Mouse (Mus musculus) liver, postnatal 0 days (tissue): Measurements from ENCODE around the gene 4930432K21Rik. TPM values are rescaled to one million over a fixed set of nuclear protein-coding genes. Genes with fewer than 3 reads are reported as not detected.

Source experiments
- ATAC-seq: fragments of 200-750 bp; cut with Nextera tagmentation; 2 replicates; pipeline ENCODE4 v1.8.0; 2017; ENCODE audit warnings: mild to moderate bottlenecking, moderate library complexity
- DNase-seq: peaks from one replicate; pipeline ENCODE4 v3.0.0-alpha.2; 2016
- H3K27ac ChIP-seq: fragments of 300-500 bp; sonication (generic); 2 replicates; pipeline ENCODE4 v1.5.1; 2014; ENCODE audit warnings: antibody characterized with exemption, moderate library complexity, mild to moderate bottlenecking, low read depth
- H3K27me3 ChIP-seq: fragments of 300-500 bp; sonication (generic); 2 replicates; pipeline ENCODE4 v1.6.1; 2014; ENCODE audit warnings: low read length, control low read depth, mixed read lengths; ENCODE audit not compliant: insufficient read depth
- H3K36me3 ChIP-seq: fragments of 300-500 bp; sonication (generic); replicated peaks from 2 replicates; pipeline ENCODE4 v1.6.1; 2014; ENCODE audit warnings: mild to moderate bottlenecking, control low read depth, low read length, moderate library complexity, mixed read lengths; ENCODE audit not compliant: insufficient read depth
- H3K4me1 ChIP-seq: fragments of 300-500 bp; sonication (generic); 2 replicates; pipeline ENCODE4 v1.6.1; 2014; ENCODE audit warnings: antibody characterized with exemption, mild to moderate bottlenecking, control low read depth; ENCODE audit not compliant: insufficient read depth
- H3K4me2 ChIP-seq: fragments of 300-500 bp; sonication (generic); 2 replicates; pipeline ENCODE4 v1.6.1; 2014; ENCODE audit warnings: low read depth, mild to moderate bottlenecking, low read length, moderate library complexity, mixed read lengths
- H3K4me3 ChIP-seq: fragments of 300-500 bp; sonication (generic); 2 replicates; pipeline ENCODE4 v1.5.1; 2014; ENCODE audit warnings: low read depth, low read length
- H3K9ac ChIP-seq: fragments of 300-500 bp; sonication (generic); replicated peaks from 2 replicates; pipeline ENCODE4 v1.6.1; 2014; ENCODE audit warnings: mild to moderate bottlenecking, moderate library complexity
- H3K9me3 ChIP-seq: fragments of 300-500 bp; sonication (generic); 2 replicates; pipeline ENCODE4 v1.6.1; 2016; ENCODE audit warnings: mild to moderate bottlenecking, control low read depth, low read length, mixed read lengths
- CTCF ChIP-seq: sonication (generic); IDR thresholded peaks from 2 replicates; pipeline ENCODE4 v1.5.1; 2016; ENCODE audit warnings: antibody characterized with exemption, low read depth
- EP300 ChIP-seq: IDR thresholded peaks from 2 replicates; pipeline ENCODE4 v1.6.1; 2016; ENCODE audit warnings: antibody characterized with exemption, low read depth, mild to moderate bottlenecking
- WGBS: fragments of 180-500 bp; shearing (Covaris S2); extraction: QIAGEN DNeasy Blood & Tissue Kit; methylation state at CpG from one replicate; pipeline ENCODE4 v1.1.7; 2014; ENCODE audit not compliant: insufficient replicate concordance; 5-methylcytosine and 5-hydroxymethylcytosine counted together
- microRNA counts: library from miRNA; unstranded; fragments of <30 nt; microRNA quantifications from one replicate; lab custom pipeline; 2015
- microRNA-seq: library from miRNA; unstranded; fragments of <30 nt; microRNA quantifications from one replicate; pipeline ENCODE4, GENCODE M21; 2016
- polyA plus RNA-seq: library from polyadenylated mRNA; unstranded; fragments of >200 nt; fragmentation: Nextera tagmentation; extraction: Ambion mirVana; gene quantifications from 2 replicates; pipeline ENCODE4 v1.2.1, GENCODE M21; 2015

4930432K21Rik gene
- polyA plus RNA-seq, 1 experiment from 2014 or later, result 0.29 TPM

GRCm38 (mm10) chr8:84213277-84213676, 65.5 kb downstream of the 4930432K21Rik start:
- TF ChIP-seq CTCF, result no peak
- H3K4me3 ChIP-seq, result no peak overlapping the region
- ATAC-seq (no peak), DNase-seq (no peak)
- no peak overlapping the region for H3K9ac ChIP-seq
- no peaks in the 10 kb centered on the region for H3K9me3 ChIP-seq
- 84% methylated on average over 4 of the region's 4 CpGs for whole genome bisulfite sequencing
- H3K4me2 ChIP-seq, result no peak overlapping the region
- H3K36me3 ChIP-seq, result peaks cover 52% of the 10 kb centered on the region
- H3K4me1 ChIP-seq, result peaks cover 6% of the 10 kb centered on the region
- no peak overlapping the region for H3K27ac ChIP-seq
- no peaks in the 10 kb centered on the region for H3K27me3 ChIP-seq

DNA sequence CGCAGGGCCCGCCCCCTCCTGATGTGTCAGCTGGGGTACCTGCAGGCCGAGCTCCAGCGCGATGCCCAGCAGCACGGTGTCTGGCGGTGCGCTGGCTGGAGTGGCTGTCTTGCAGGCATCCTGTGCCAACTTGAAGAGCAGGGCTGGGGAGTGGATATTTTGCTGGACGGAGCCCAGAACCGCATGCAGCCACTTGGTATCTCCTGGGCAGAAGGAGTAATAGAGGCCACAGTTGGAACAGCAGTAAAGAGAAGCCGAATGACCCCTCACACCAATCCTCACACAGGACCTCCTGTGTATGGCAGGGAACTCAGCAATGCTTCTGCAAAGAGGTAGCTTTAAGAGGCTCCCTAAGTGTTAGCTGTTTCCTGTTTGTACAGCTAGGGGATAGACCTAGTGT, 69.4 kb downstream of the 4930432K21Rik start:
- no peak overlapping the region for H3K9ac ChIP-seq
- DNase-seq, result no peak
- no peak for ATAC-seq
- H3K27ac ChIP-seq, result no peak overlapping the region
- no peaks in the 10 kb centered on the region for H3K9me3 ChIP-seq
- 89% methylated on average over 11 of the region's 11 CpGs for WGBS
- peaks cover 56% of the 10 kb centered on the region for H3K36me3 ChIP-seq
- no peak overlapping the region for H3K4me3 ChIP-seq
- TF ChIP-seq EP300 (no peak), CTCF (no peak)
- H3K4me2 ChIP-seq, result no peak overlapping the region
- H3K4me1 ChIP-seq, result no peaks in the 10 kb centered on the region; the same call in 1 of the 2 replicates
- no peaks in the 10 kb centered on the region for H3K27me3 ChIP-seq

- Histone ChIP-seq H3K9ac (no peak overlapping the region), H3K4me2 (no peak overlapping the region), H3K4me1 (peaks cover 2% of the 10 kb centered on the region; the same call in 1 of the 2 replicates), H3K27ac (no peak overlapping the region), H3K36me3 (peaks cover 51% of the 10 kb centered on the region), H3K4me3 (no peak overlapping the region), H3K27me3 (no peaks in the 10 kb centered on the region), H3K9me3 (no peaks in the 10 kb centered on the region)
- WGBS, result 82% methylated on average over 5 of the region's 5 CpGs
- no peak for DNase-seq
- TF ChIP-seq EP300 (no peak), CTCF (no peak)
- no peak for ATAC-seq
Measured at GRCm38 (mm10) chr8:84218143-84218542, 70.3 kb downstream of the 4930432K21Rik start.

GRCm38 (mm10) chr8:84220105-84220504, 72.3 kb downstream of the 4930432K21Rik start:
- Histone ChIP-seq H3K4me2 (no peak overlapping the region), H3K27ac (no peak overlapping the region), H3K4me3 (no peak overlapping the region), H3K9me3 (no peaks in the 10 kb centered on the region), H3K4me1 (peaks cover 2% of the 10 kb centered on the region; the same call in 1 of the 2 replicates), H3K36me3 (peaks cover 45% of the 10 kb centered on the region), H3K27me3 (no peaks in the 10 kb centered on the region), H3K9ac (no peak overlapping the region)
- 44% methylated on average over 7 of the region's 7 CpGs for WGBS
- TF ChIP-seq CTCF (no peak), EP300 (no peak)
- ATAC-seq (0 out of 2 replicates have a peak, but pooled peaks have one; percentile 17), DNase-seq (no peak)

MicroRNA genes within 50 kb of the gene (microRNA counts, 519-probe panel; counts per million panel counts)
- microRNA mmu-miR-181c (lab: Ali Mortazavi, UCI) (2,189 counts per million, percentile 18 among the panel's probes with 10 or more counts), microRNA mmu-miR-23a (lab: Ali Mortazavi, UCI) (6,212 counts per million, percentile 74 among the panel's probes with 10 or more counts), microRNA mmu-miR-27a (lab: Ali Mortazavi, UCI) (6,602 counts per million, percentile 79 among the panel's probes with 10 or more counts)

Small RNA genes lying within 50 kb of the gene (microRNA-seq; reads per million reads assigned to microRNA genes)
- gene Gm25110 (not detected), gene Mir181c (1,230 reads per million, percentile 75 among the genes with 10 or more reads in this experiment), gene Mir181d (497 reads per million, percentile 63 among the genes with 10 or more reads in this experiment), gene Mir23a (19,023 reads per million, percentile 96 among the genes with 10 or more reads in this experiment), gene Mir24-2 (not detected), gene Mir27a (749 reads per million, percentile 67 among the genes with 10 or more reads in this experiment), gene Mir3074-2 (not detected)

Other genes starting within 250 kb of the 4930432K21Rik start
- 0.96 and 1.5 TPM in 2 replicates for gene Adgrl1, start 247.9 kb upstream of the 4930432K21Rik start, polyA plus RNA-seq
- gene Gm10644, start 192.8 kb upstream of the 4930432K21Rik start, polyA plus RNA-seq, result 0.14 and 0.29 TPM in 2 replicates
- 50.6 and 55.4 TPM in 2 replicates for gene Asf1b, start 192.5 kb upstream of the 4930432K21Rik start, polyA plus RNA-seq
- 28.2 and 33.9 TPM in 2 replicates for gene Prkaca, start 175.0 kb upstream of the 4930432K21Rik start, polyA plus RNA-seq
- 3.5 and 3.8 TPM in 2 replicates for gene Samd1, start 150.4 kb upstream of the 4930432K21Rik start, polyA plus RNA-seq
- 0.87 and 0.99 TPM in 2 replicates for gene 1700067K01Rik, start 146.5 kb upstream of the 4930432K21Rik start, polyA plus RNA-seq
- 0.40 TPM in 1 of 2 replicates, not detected in the other for gene 2210011C24Rik, start 135.9 kb upstream of the 4930432K21Rik start, polyA plus RNA-seq
- gene Palm3, start 126.6 kb upstream of the 4930432K21Rik start, polyA plus RNA-seq, result 0.04 TPM in 1 of 2 replicates, not detected in the other
- gene Il27ra, start 105.4 kb upstream of the 4930432K21Rik start, polyA plus RNA-seq, result 0.76 and 0.88 TPM in 2 replicates
- gene Rln3, start 103.0 kb upstream of the 4930432K21Rik start, polyA plus RNA-seq, result 0.18 TPM in 1 of 2 replicates, not detected in the other
- gene Gm10643, start 82.9 kb upstream of the 4930432K21Rik start, polyA plus RNA-seq, result 0.36 and 0.41 TPM in 2 replicates
- gene Rfx1, start 81.2 kb upstream of the 4930432K21Rik start, polyA plus RNA-seq, result 1.3 and 1.5 TPM in 2 replicates
- 2.3 and 2.8 TPM in 2 replicates for gene Dcaf15, start 43.3 kb upstream of the 4930432K21Rik start, polyA plus RNA-seq
- not detected in 2 replicates for gene Podnl1, start 22.0 kb upstream of the 4930432K21Rik start, polyA plus RNA-seq
- gene Cc2d1a, start 89 bp upstream of the 4930432K21Rik start, polyA plus RNA-seq, result 4.4 and 4.5 TPM in 2 replicates
- gene Nanos3, start 37.2 kb downstream of the 4930432K21Rik start, polyA plus RNA-seq, result 0.34 and 0.79 TPM in 2 replicates
- gene Zswim4, start 89.0 kb downstream of the 4930432K21Rik start, polyA plus RNA-seq, result 1.4 and 1.6 TPM in 2 replicates
- 189 and 201 TPM in 2 replicates for gene D8Ertd738e, start 101.7 kb downstream of the 4930432K21Rik start, polyA plus RNA-seq
- gene Mri1, start 109.3 kb downstream of the 4930432K21Rik start, polyA plus RNA-seq, result 40.9 and 41.9 TPM in 2 replicates
- 4.7 and 6.5 TPM in 2 replicates for gene Ccdc130, start 122.4 kb downstream of the 4930432K21Rik start, polyA plus RNA-seq
- 0.49 and 0.92 TPM in 2 replicates for gene Cacna1a, start 240.4 kb downstream of the 4930432K21Rik start, polyA plus RNA-seq